Mouse (Mus musculus) heart, adult 2 months (tissue): ENCODE results near the gene Abi1.

ENCODE experiments used
- CTCF ChIP-seq: fragments of 200-600 bp; IDR thresholded peaks from 2 replicates; pipeline ENCODE4 v1.8.1; 2022; ENCODE audit warnings: antibody characterized with exemption, mild to moderate bottlenecking, moderate library complexity
- POLR2A ChIP-seq: fragments of 200-500 bp; IDR thresholded peaks from 2 replicates; pipeline ENCODE4 v1.6.1; 2011; ENCODE audit warnings: mild to moderate bottlenecking, low read depth, low read length, control low read depth; ENCODE audit not compliant: insufficient read depth

- TF ChIP-seq POLR2A = no peak
- no peak for TF ChIP-seq CTCF
Observed at GRCm38 (mm10) chr2:23021721-23022120, 18.3 kb downstream of the Abi1 start.
